Mouse (Mus musculus) MEL (cell line): ENCODE results near the gene Fbxo41. TPM values are rescaled to one million over a fixed set of nuclear protein-coding genes. Genes with fewer than 3 reads are reported as not detected.

Source experiments
- DNase-seq: peaks from one replicate; pipeline ENCODE4 v3.0.0; 2011; ENCODE audit warnings: low read depth, low spot score
- H3K27ac ChIP-seq: 2 replicates; pipeline ENCODE4 v1.5.1; 2012; ENCODE audit warnings: low read depth, mild to moderate bottlenecking, control low read depth, low read length, moderate library complexity; ENCODE audit not compliant: control insufficient read depth
- H3K27me3 ChIP-seq, 2 experiments: fragments of 150-350 bp in 1 of 2; sonication (generic) in 1 of 2; 2 replicates each; pipeline ENCODE4 v1.6.1; 2012; ENCODE audit warnings: low read length in 2 of 2, mild to moderate bottlenecking in 2 of 2, improper control_type of control experiment in 1 of 2, moderate library complexity in 1 of 2; ENCODE audit not compliant: insufficient read depth in 2 of 2, control insufficient read depth in 1 of 2
- H3K36me3 ChIP-seq, 2 experiments: 2 replicates each; pipeline ENCODE4 v1.6.1; 2012 to 2014; ENCODE audit warnings: low read length in 2 of 2, improper control_type of control experiment in 1 of 2, inconsistent platforms in 1 of 2, mild to moderate bottlenecking in 1 of 2; ENCODE audit not compliant: insufficient read depth in 2 of 2, control insufficient read depth in 1 of 2
- H3K4me1 ChIP-seq, 2 experiments: fragments of 150-350 bp in 1 of 2; sonication (generic) in 1 of 2; 2 replicates each; pipeline ENCODE4 v1.6.1; 2012; ENCODE audit warnings: low read length in 2 of 2, improper control_type of control experiment in 1 of 2, mild to moderate bottlenecking in 1 of 2; ENCODE audit not compliant: insufficient read depth in 2 of 2, control insufficient read depth in 1 of 2
- H3K4me3 ChIP-seq, 2 experiments: fragments of 150-350 bp in 1 of 2; sonication (generic) in 1 of 2; 2 replicates each; pipeline ENCODE4 v1.5.1; 2012; ENCODE audit warnings: low read depth in 2 of 2, low read length in 2 of 2, mild to moderate bottlenecking in 2 of 2, moderate library complexity in 2 of 2, control low read depth in 1 of 2, improper control_type of control experiment in 1 of 2; ENCODE audit not compliant: control insufficient read depth in 1 of 2, insufficient read depth in 1 of 2
- H3K79me2 ChIP-seq: 2 replicates; pipeline ENCODE4 v1.6.1; 2012; ENCODE audit warnings: mild to moderate bottlenecking, low read length, moderate library complexity; ENCODE audit not compliant: control insufficient read depth, poor library complexity, insufficient read depth
- H3K9ac ChIP-seq: 2 replicates; pipeline ENCODE4 v1.6.1; 2012; ENCODE audit warnings: low read depth, mild to moderate bottlenecking, control low read depth, low read length, moderate library complexity; ENCODE audit not compliant: control insufficient read depth, poor library complexity, severe bottlenecking
- H3K9me3 ChIP-seq: fragments of 150-350 bp; sonication (generic); replicated peaks from 2 replicates; pipeline ENCODE4 v1.6.1; 2012; ENCODE audit warnings: mild to moderate bottlenecking, low read length, improper control_type of control experiment, moderate library complexity; ENCODE audit not compliant: insufficient read depth
- BHLHE40 ChIP-seq: IDR thresholded peaks from 2 replicates; pipeline ENCODE4 v1.6.1; 2012; ENCODE audit warnings: low read depth, mild to moderate bottlenecking, inconsistent platforms, low read length, improper control_type of control experiment, borderline replicate concordance
- CHD1 ChIP-seq: IDR thresholded peaks from 2 replicates; pipeline ENCODE4 v1.6.1; 2012; ENCODE audit warnings: low read depth, mild to moderate bottlenecking, inconsistent platforms, low read length, improper control_type of control experiment
- CHD2 ChIP-seq: IDR thresholded peaks from 2 replicates; pipeline ENCODE4 v1.6.1; 2011; ENCODE audit warnings: low read length, improper control_type of control experiment
- CTCF ChIP-seq, 3 experiments: IDR thresholded peaks in 2 of 3; conservative IDR thresholded peaks in 1 of 3; 2 replicates each; pipeline ENCODE4 v1.5.1; 2011 to 2012; ENCODE audit warnings: low read length in 3 of 3, low read depth in 2 of 3, mild to moderate bottlenecking in 2 of 3, improper control_type of control experiment in 1 of 3, inconsistent platforms in 1 of 3, mixed read lengths in 1 of 3, moderate library complexity in 1 of 3; ENCODE audit not compliant: control insufficient read depth in 1 of 3, insufficient read depth in 1 of 3, poor library complexity in 1 of 3, severe bottlenecking in 1 of 3
- ELF1 ChIP-seq: IDR thresholded peaks from 2 replicates; pipeline ENCODE4 v1.6.1; 2014; ENCODE audit warnings: low read depth, mild to moderate bottlenecking, inconsistent platforms, low read length, improper control_type of control experiment, moderate library complexity
- EP300 ChIP-seq, 2 experiments: IDR thresholded peaks; 2 replicates each; pipeline ENCODE4 v1.6.1; 2011; ENCODE audit warnings: improper control_type of control experiment in 2 of 2, low read length in 2 of 2, low read depth in 1 of 2, mild to moderate bottlenecking in 1 of 2
- ETS1 ChIP-seq: IDR thresholded peaks from 2 replicates; pipeline ENCODE4 v1.6.1; 2012; ENCODE audit warnings: low read depth, mild to moderate bottlenecking, inconsistent platforms, low read length, improper control_type of control experiment, moderate library complexity
- GABPA ChIP-seq: IDR thresholded peaks from 2 replicates; pipeline ENCODE4 v1.6.1; 2012; ENCODE audit warnings: low read depth, mild to moderate bottlenecking, inconsistent platforms, low read length, improper control_type of control experiment, moderate library complexity
- GATA1 ChIP-seq: IDR thresholded peaks from 2 replicates; pipeline ENCODE4 v1.6.1; 2011; ENCODE audit warnings: low read depth, low read length, improper control_type of control experiment
- HCFC1 ChIP-seq: IDR thresholded peaks from 2 replicates; pipeline ENCODE4 v1.6.1; 2012; ENCODE audit warnings: low read depth, mild to moderate bottlenecking, inconsistent platforms, low read length, improper control_type of control experiment, moderate library complexity
- JUND ChIP-seq: IDR thresholded peaks from 2 replicates; pipeline ENCODE4 v1.6.1; 2011; ENCODE audit warnings: low read depth, mild to moderate bottlenecking, improper control_type of control experiment, low read length
- MAFK ChIP-seq: IDR thresholded peaks from 2 replicates; pipeline ENCODE4 v1.6.1; 2011; ENCODE audit warnings: low read depth, mild to moderate bottlenecking, low read length, improper control_type of control experiment, borderline replicate concordance
- MAZ ChIP-seq: IDR thresholded peaks from 2 replicates; pipeline ENCODE4 v1.6.1; 2012; ENCODE audit warnings: low read depth, mild to moderate bottlenecking, inconsistent platforms, low read length, improper control_type of control experiment
- MEF2A ChIP-seq: IDR thresholded peaks from 2 replicates; pipeline ENCODE4 v1.6.1; 2014; ENCODE audit warnings: low read depth, mild to moderate bottlenecking, inconsistent platforms, low read length, improper control_type of control experiment; ENCODE audit not compliant: poor library complexity, insufficient replicate concordance, severe bottlenecking; ENCODE audit errors: extremely low read depth
- NRF1 ChIP-seq: IDR thresholded peaks from 2 replicates; pipeline ENCODE4 v1.6.1; 2014; ENCODE audit warnings: low read depth, mild to moderate bottlenecking, inconsistent platforms, low read length, improper control_type of control experiment, moderate library complexity; ENCODE audit not compliant: poor library complexity, insufficient read depth, severe bottlenecking
- POLR2A ChIP-seq, 2 experiments: IDR thresholded peaks; 2 replicates each; pipeline ENCODE4 v1.6.1; 2011 to 2012; ENCODE audit warnings: low read length in 2 of 2, mild to moderate bottlenecking in 2 of 2, control low read depth in 1 of 2, improper control_type of control experiment in 1 of 2, low read depth in 1 of 2, moderate library complexity in 1 of 2; ENCODE audit not compliant: control insufficient read depth in 1 of 2, insufficient read depth in 1 of 2, poor library complexity in 1 of 2
- RAD21 ChIP-seq: IDR thresholded peaks from 2 replicates; pipeline ENCODE4 v1.6.1; 2011; ENCODE audit warnings: mild to moderate bottlenecking, low read depth, low read length, improper control_type of control experiment
- RCOR1 ChIP-seq: IDR thresholded peaks from 2 replicates; pipeline ENCODE4 v1.6.1; 2012; ENCODE audit warnings: low read depth, mild to moderate bottlenecking, inconsistent platforms, low read length, improper control_type of control experiment
- SMC3 ChIP-seq: IDR thresholded peaks from 2 replicates; pipeline ENCODE4 v1.6.1; 2011; ENCODE audit warnings: low read depth, low read length, improper control_type of control experiment
- ZC3H11A ChIP-seq: IDR thresholded peaks from 2 replicates; pipeline ENCODE4 v1.6.1; 2012; ENCODE audit warnings: low read depth, mild to moderate bottlenecking, inconsistent platforms, low read length, improper control_type of control experiment
- ZKSCAN1 ChIP-seq: IDR thresholded peaks from 2 replicates; pipeline ENCODE4 v1.6.1; 2012; ENCODE audit warnings: low read depth, mild to moderate bottlenecking, inconsistent platforms, low read length, improper control_type of control experiment, moderate library complexity
- ZMIZ1 ChIP-seq: IDR thresholded peaks from 2 replicates; pipeline ENCODE4 v1.6.1; 2012; ENCODE audit warnings: low read depth, mild to moderate bottlenecking, inconsistent platforms, low read length, improper control_type of control experiment, moderate library complexity
- ZNF384 ChIP-seq: IDR thresholded peaks from 2 replicates; pipeline ENCODE4 v1.6.1; 2012; ENCODE audit warnings: low read depth, mild to moderate bottlenecking, inconsistent platforms, low read length, improper control_type of control experiment
- polyA plus RNA-seq, 2 experiments: library from polyadenylated mRNA; stranded (reverse) in 1 of 2; unstranded in 1 of 2; fragments of >175 nt in 1 of 2; fragments of >200 nt in 1 of 2; gene quantifications; 2 replicates each; pipeline versions ENCODE4 v1.2.1 to v1.2.4; 2012; ENCODE audit warnings: low replicate concordance in 2 of 2, low read depth in 1 of 2; ENCODE audit not compliant: insufficient read length in 2 of 2, insufficient read depth in 1 of 2, missing spikeins in 1 of 2
- total RNA-seq: library from RNA; depleted of rRNA; stranded (reverse); fragments of 300-350 nt; gene quantifications from 2 replicates; pipeline ENCODE4 v1.2.3, GENCODE M21; 2012

Gene Fbxo41
- total and polyA plus RNA-seq, 3 experiments = 0.01 to 0.04 TPM; not detected in 1

GRCm38 (mm10) chr6:85510476-85510875, 7.7 kb upstream of the Fbxo41 start:
- H3K4me3 ChIP-seq = no peak overlapping the region
- no peaks in the 10 kb centered on the region for H3K9me3 ChIP-seq
- no peak overlapping the region for H3K27ac ChIP-seq
- no peaks in the 10 kb centered on the region for H3K79me2 ChIP-seq
- TF ChIP-seq RAD21 = peak; percentile 19
- no peak for TF ChIP-seq ELF1
- 0 out of 2 replicates have a peak, but pooled peaks have one; percentile 6 for TF ChIP-seq ZC3H11A
- TF ChIP-seq SMC3 = peak; percentile 61
- TF ChIP-seq CTCF (IDR thresholded peaks at IDR 0.05 in 2 of 3, conservative IDR thresholded peaks at IDR 0.05 in 1 of 3; ENCODE audit: control insufficient read depth in 1 of 3, insufficient read depth in 1 of 3, low read depth in 2 of 3, low read length in 3 of 3, poor library complexity in 1 of 3, severe bottlenecking in 1 of 3) = peak in 2 of 3 experiments; percentile 62 to 64; a peak in 5 of 6 replicates
- TF ChIP-seq MAZ = no peak
- no peak for TF ChIP-seq ZNF384
- no peak for TF ChIP-seq BHLHE40
- no peak for TF ChIP-seq ZMIZ1
- no peak for TF ChIP-seq NRF1
- H3K36me3 ChIP-seq = no peaks in the 10 kb centered on the region
- peak; percentile 18 for DNase-seq
- no peaks in the 10 kb centered on the region for H3K4me1 ChIP-seq
- H3K9ac ChIP-seq = no peak overlapping the region
- no peaks in the 10 kb centered on the region for H3K27me3 ChIP-seq

- Histone ChIP-seq H3K27me3 (no peaks in the 10 kb centered on the region), H3K27ac (no peak overlapping the region), H3K9me3 (no peaks in the 10 kb centered on the region), H3K36me3 (no peaks in the 10 kb centered on the region), H3K4me3 (no peak overlapping the region), H3K79me2 (no peaks in the 10 kb centered on the region), H3K4me1 (no peaks in the 10 kb centered on the region), H3K9ac (no peak overlapping the region)
- DNase-seq = no peak
- no peak for TF ChIP-seq POLR2A (IDR thresholded peaks at IDR 0.05; ENCODE audit: control insufficient read depth in 1 of 2, insufficient read depth in 1 of 2, low read depth in 1 of 2, low read length in 2 of 2, poor library complexity in 1 of 2)
- TF ChIP-seq ZMIZ1 = no peak
- no peak for TF ChIP-seq NRF1
These were observed 5.8 kb upstream of the Fbxo41 start for GRCm38 (mm10) chr6:85508602-85509001.

GRCm38 (mm10) chr6:85504908-85505307, 2.1 kb upstream of the Fbxo41 start:
- no peak for DNase-seq
- no peaks in the 10 kb centered on the region for H3K9me3 ChIP-seq
- H3K79me2 ChIP-seq = no peaks in the 10 kb centered on the region
- TF ChIP-seq GATA1 (no peak), EP300 (IDR thresholded peaks at IDR 0.05; ENCODE audit: low read depth in 1 of 2, low read length in 2 of 2) (no peak), CHD2 (no peak), ZMIZ1 (no peak), ZKSCAN1 (no peak), CHD1 (no peak), MAFK (no peak), GABPA (no peak), CTCF (IDR thresholded peaks at IDR 0.05 in 2 of 3, conservative IDR thresholded peaks at IDR 0.05 in 1 of 3; ENCODE audit: control insufficient read depth in 1 of 3, insufficient read depth in 1 of 3, low read depth in 2 of 3, low read length in 3 of 3, poor library complexity in 1 of 3, severe bottlenecking in 1 of 3) (no peak), ZC3H11A (no peak), RCOR1 (no peak), MAZ (no peak), ETS1 (no peak), MEF2A (no peak), ELF1 (no peak), JUND (no peak), HCFC1 (no peak)
- H3K36me3 ChIP-seq = no peaks in the 10 kb centered on the region
- H3K27ac ChIP-seq = no peak overlapping the region
- H3K27me3 ChIP-seq = no peaks in the 10 kb centered on the region
- no peak overlapping the region for H3K4me3 ChIP-seq
- H3K9ac ChIP-seq = no peak overlapping the region
- H3K4me1 ChIP-seq = no peaks in the 10 kb centered on the region
